In the genomic region with DNA sequence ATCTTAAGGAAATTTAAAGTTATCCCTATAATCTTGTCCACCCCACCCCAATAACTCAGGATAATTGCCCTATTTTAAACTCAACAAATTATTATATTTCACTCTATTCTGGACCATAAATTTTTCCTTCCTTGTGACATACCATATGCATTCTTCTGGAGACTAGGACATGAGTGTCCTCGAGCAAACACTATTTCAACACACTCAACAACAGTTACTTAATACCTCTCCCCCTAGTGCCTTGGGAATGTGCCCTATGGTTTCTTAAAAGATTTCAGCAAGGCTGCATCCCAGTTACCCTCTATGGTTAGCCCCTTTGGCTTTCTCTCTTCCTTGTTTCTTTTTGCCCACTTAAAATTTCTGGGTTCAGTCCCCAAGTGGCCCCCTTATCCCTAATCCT, we compare ENCODE assay signal across 25 mouse cellular contexts. TPM values are rescaled to one million over a fixed set of nuclear protein-coding genes. Genes with fewer than 3 reads are reported as not detected.
DNase-seq lines count a peak whose midpoint lies in the region; ATAC-seq lines count a peak whose summit lies in the region.
"Had no signal": no experiment of that assay in that cellular context is flagged by ENCODE, and none has a peak within 500 bp of the region (broad histone marks: within the 10 kb centered on the region; RNA-seq: fewer than 3 reads in every experiment).

No protein-coding gene starts in this region.

- H3K9ac ChIP-seq in lung, embryonic 16.5 days (ENCODE audit: low read length): 0 out of 2 replicates have a peak overlapping the region, but pooled peaks have one; percentile 7
- no peak overlapping the region for H3K9ac ChIP-seq in intestine, embryonic 16.5 days (ENCODE audit: low read depth, low read length)
- H3K9ac ChIP-seq: embryonic facial prominence, embryonic 12.5 days; forebrain, embryonic 12.5 days had no signal

- H3K27me3 ChIP-seq in lung, embryonic 16.5 days (ENCODE audit: control insufficient read depth, insufficient read depth, low read depth, low read length): no peaks in the 10 kb centered on the region
- no peaks in the 10 kb centered on the region for H3K27me3 ChIP-seq in intestine, embryonic 16.5 days (replicated peaks; ENCODE audit: control insufficient read depth, insufficient read depth, low read length)
- H3K27me3 ChIP-seq: CH12.LX; embryonic facial prominence, embryonic 12.5 days; forebrain, embryonic 12.5 days had no signal

- no peak overlapping the region for H3K27ac ChIP-seq in lung, embryonic 16.5 days (ENCODE audit: low read length)
- H3K27ac ChIP-seq in intestine, embryonic 16.5 days (ENCODE audit: low read length): no peak overlapping the region
- H3K27ac ChIP-seq: embryonic facial prominence, embryonic 10.5 days; embryonic facial prominence, embryonic 12.5 days; forebrain, embryonic 10.5 days; forebrain, embryonic 12.5 days had no signal

- H3K36me3 ChIP-seq in lung, embryonic 16.5 days (ENCODE audit: control insufficient read depth, insufficient read depth, low read length): no peaks in the 10 kb centered on the region
- no peaks in the 10 kb centered on the region for H3K36me3 ChIP-seq in intestine, embryonic 16.5 days (ENCODE audit: control insufficient read depth, insufficient read depth, low read length)
- H3K36me3 ChIP-seq: embryonic facial prominence, embryonic 12.5 days; forebrain, embryonic 10.5 days; forebrain, embryonic 12.5 days; G1E had no signal

- DNase-seq in lung, postnatal 4 days: no peak
- DNase-seq in lung, postnatal 36 days: peak; percentile 35
- DNase-seq in lung, adult 18-20 months: no peak
- peak; percentile 30 for DNase-seq in fat pad, adult 2 months (ENCODE audit: extremely low read depth, low read depth, low spot score)
- DNase-seq in ovary, postnatal 10 days (ENCODE audit: low spot score): no peak
- DNase-seq: adrenal gland, adult 8-10 months; adrenal gland, postnatal 14 days; adrenal gland, postnatal 36 days; B cell, adult 2 months; cerebellum, adult 11-12 months; cerebellum, adult 2 months; cerebellum, adult 9-10 months; cerebellum, postnatal 10 days; cerebellum, postnatal 25 days had no signal

- no peaks in the 10 kb centered on the region for H3K9me3 ChIP-seq in lung, embryonic 16.5 days (ENCODE audit: control insufficient read depth, low read length)
- H3K9me3 ChIP-seq in intestine, embryonic 16.5 days (ENCODE audit: control insufficient read depth, low read length): no peaks in the 10 kb centered on the region
- H3K9me3 ChIP-seq: embryonic facial prominence, embryonic 10.5 days; embryonic facial prominence, embryonic 12.5 days; forebrain, embryonic 10.5 days; forebrain, embryonic 12.5 days; G1E had no signal

- ATAC-seq in lung, embryonic 16.5 days (ENCODE audit: low read depth): 0 out of 2 replicates have a peak, but pooled peaks have one; percentile 32
- no peak for ATAC-seq in intestine, embryonic 16.5 days
- ATAC-seq: CD4-positive, CD25-positive, alpha-beta regulatory T cell, adult 4 months; forebrain, embryonic 14.5 days; forebrain, embryonic 16.5 days had no signal

- H3K4me3 ChIP-seq in lung, embryonic 16.5 days (ENCODE audit: low read length): no peak overlapping the region
- no peak overlapping the region for H3K4me3 ChIP-seq in intestine, embryonic 16.5 days (ENCODE audit: low read length)
- H3K4me3 ChIP-seq: embryonic facial prominence, embryonic 10.5 days; embryonic facial prominence, embryonic 12.5 days; forebrain, embryonic 10.5 days; forebrain, embryonic 12.5 days had no signal

- WGBS in lung, embryonic 16.5 days: 26% methylated on average over 1 of the region's 1 CpGs
- 44% methylated on average over 1 of the region's 1 CpGs for WGBS in intestine, embryonic 16.5 days

- no peak overlapping the region for H3K4me2 ChIP-seq in lung, embryonic 16.5 days (ENCODE audit: low read depth, low read length)
- H3K4me2 ChIP-seq in intestine, embryonic 16.5 days (ENCODE audit: low read depth, low read length): no peak overlapping the region
- H3K4me2 ChIP-seq: embryonic facial prominence, embryonic 12.5 days; forebrain, embryonic 12.5 days had no signal

- H3K4me1 ChIP-seq in lung, embryonic 16.5 days (replicated peaks; ENCODE audit: control insufficient read depth, insufficient read depth, low read length): peaks cover 6% of the 10 kb centered on the region
- H3K4me1 ChIP-seq in intestine, embryonic 16.5 days (ENCODE audit: control insufficient read depth, insufficient read depth, low read length): no peaks in the 10 kb centered on the region; the same call in 1 of the 2 replicates
- H3K4me1 ChIP-seq: embryonic facial prominence, embryonic 12.5 days had no signal

RNA-seq across cellular contexts. Expression of gene Sephs1, which starts 6.3 kb away (rescaled TPM):
- polyA plus RNA-seq in lung, embryonic 16.5 days (2015; fragmentation: Nextera tagmentation; extraction: Ambion mirVana): 85.6 and 89.5 TPM in 2 replicates
- polyA plus RNA-seq in intestine, embryonic 16.5 days (2015; fragmentation: Nextera tagmentation; extraction: Ambion mirVana): 48.7 and 51.5 TPM in 2 replicates

RNA-seq across cellular contexts. Expression of gene Phyh, which starts 43.7 kb away (rescaled TPM):
- polyA plus RNA-seq in lung, embryonic 16.5 days (2015; fragmentation: Nextera tagmentation; extraction: Ambion mirVana): 91.9 and 96.2 TPM in 2 replicates
- 102 and 112 TPM in 2 replicates for polyA plus RNA-seq in intestine, embryonic 16.5 days (2015; fragmentation: Nextera tagmentation; extraction: Ambion mirVana)

Comparison
In these comparisons a context has a peak if more than half of its experiments do, and no peak if none do; other contexts are left out.
1. DNase-seq: peak in lung, postnatal 36 days (single experiment) and fat pad, adult 2 months (single experiment); none in lung, postnatal 4 days (0 of 2), lung, adult 18-20 months (0 of 2) and ovary, postnatal 10 days (single experiment).